Mouse (Mus musculus) spleen, postnatal 14 days (tissue): ENCODE results near the gene Pde1b.

Experiments
- DNase-seq, 2 experiments: peaks; one replicate each; pipeline ENCODE4 v3.0.0; 2021 to 2022; ENCODE audit warnings: low spot score in 2 of 2

Gene Pde1b

GRCm38 (mm10) chr15:103509317-103509716 lies 6.5 kb downstream of the Pde1b start:
- DNase-seq = no peak

- no peak for DNase-seq
These were observed 8.8 kb downstream of the Pde1b start for GRCm38 (mm10) chr15:103511652-103512051.

GRCm38 (mm10) chr15:103513621-103514031 lies 10.8 kb downstream of the Pde1b start:
- DNase-seq = no peak

GRCm38 (mm10) chr15:103514119-103514518 lies 11.3 kb downstream of the Pde1b start:
- DNase-seq = peak in 1 of 2 experiments; percentile 12

- no peak for DNase-seq
These were observed 12.1 kb downstream of the Pde1b start for GRCm38 (mm10) chr15:103514914-103515313.

- DNase-seq = no peak
These were observed 16.0 kb downstream of the Pde1b start for GRCm38 (mm10) chr15:103518600-103519385.

- DNase-seq = no peak
These were observed 16.8 kb downstream of the Pde1b start for GRCm38 (mm10) chr15:103519386-103520378.

GRCm38 (mm10) chr15:103522458-103523099 lies 19.7 kb downstream of the Pde1b start:
- no peak for DNase-seq

- no peak for DNase-seq
These were observed 20.3 kb downstream of the Pde1b start for GRCm38 (mm10) chr15:103523156-103523555.

GRCm38 (mm10) chr15:103530372-103530771 lies 27.5 kb downstream of the Pde1b start:
- peak in 1 of 2 experiments; percentile 9 for DNase-seq

- DNase-seq = no peak
These were observed 31.3 kb downstream of the Pde1b start for GRCm38 (mm10) chr15:103534054-103534620.

GRCm38 (mm10) chr15:103535030-103535429 lies 32.2 kb downstream of the Pde1b start:
- no peak for DNase-seq

- DNase-seq = no peak
These were observed 33.0 kb downstream of the Pde1b start for GRCm38 (mm10) chr15:103535786-103536185.

- DNase-seq = no peak
These were observed 33.6 kb downstream of the Pde1b start for GRCm38 (mm10) chr15:103536456-103536855.

- no peak for DNase-seq
These were observed 34.4 kb downstream of the Pde1b start for GRCm38 (mm10) chr15:103537011-103537821.

- no peak for DNase-seq
These were observed 35.0 kb downstream of the Pde1b start, which contains the start of gene Ppp1r1a for GRCm38 (mm10) chr15:103537822-103538213. Gene Ppp1r1a, minus strand, starts transcription at chr15:103538003.

- DNase-seq = no peak
These were observed 36.4 kb downstream of the Pde1b start for GRCm38 (mm10) chr15:103539259-103539658.

GRCm38 (mm10) chr15:103540646-103541045 lies 37.8 kb downstream of the Pde1b start:
- no peak for DNase-seq

- DNase-seq = no peak
These were observed 39.7 kb downstream of the Pde1b start for GRCm38 (mm10) chr15:103542526-103542925.

- DNase-seq = no peak
These were observed 45.1 kb downstream of the Pde1b start for GRCm38 (mm10) chr15:103547983-103548382.

- no peak for DNase-seq
These were observed 46.6 kb downstream of the Pde1b start for GRCm38 (mm10) chr15:103549475-103549874.
